Mouse (Mus musculus) adrenal gland, postnatal 36 days (tissue): ENCODE results near the gene Gm4846. TPM values are rescaled to one million over a fixed set of nuclear protein-coding genes. Genes with fewer than 3 reads are reported as not detected.
"Not testable (repeated sequence)": the region's sequence is repeated elsewhere in the genome, so short reads cannot be mapped to it uniquely, and the experiment has no call there.

Source experiments
- DNase-seq, 2 experiments: peaks; one replicate each; pipeline ENCODE4 v3.0.0; 2021; ENCODE audit warnings: mixed read lengths in 1 of 2
- long read RNA-seq, 2 experiments: library from polyadenylated mRNA; stranded (forward); transcript quantifications; one replicate each; pipeline ENCODE4 v2.0.0; 2021; ENCODE audit warnings: borderline sequencing depth in 2 of 2
- total RNA-seq, 2 experiments: library from RNA; stranded (reverse); gene quantifications; 2 replicates each; pipeline ENCODE4 v1.2.3; 2021

Gm4846 gene
- total RNA-seq, result under 1 TPM in 1 of 2 experiments, not detected in 1; 0.17 TPM
- long read RNA-seq, experiment 1, result 0 reads
- long read RNA-seq, experiment 2, result 0 reads

DNA sequence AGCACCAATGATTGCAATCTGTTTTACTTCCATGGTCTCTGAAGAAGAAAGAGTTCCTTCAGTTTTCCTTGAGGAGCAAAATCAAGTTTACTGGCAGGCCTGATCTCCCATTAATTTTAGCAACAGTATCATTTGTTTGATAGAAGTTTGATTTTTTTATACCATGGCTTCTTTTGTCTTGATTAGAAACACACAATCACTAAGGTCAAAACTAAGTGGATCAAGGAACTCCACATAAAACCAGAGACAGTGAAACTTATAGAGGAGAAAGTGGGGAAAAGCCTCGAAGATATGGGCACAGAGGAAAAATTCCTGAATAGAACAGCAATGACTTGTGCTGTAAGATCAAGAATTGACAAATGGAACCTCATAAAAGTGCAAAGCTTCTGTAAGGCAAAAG, at the start of gene Gm4846:
Gene Gm4846, minus strand, starts transcription at position 101 of the 400 bp plus-strand sequence.
- DNase-seq, result not testable (repeated sequence)

DNA sequence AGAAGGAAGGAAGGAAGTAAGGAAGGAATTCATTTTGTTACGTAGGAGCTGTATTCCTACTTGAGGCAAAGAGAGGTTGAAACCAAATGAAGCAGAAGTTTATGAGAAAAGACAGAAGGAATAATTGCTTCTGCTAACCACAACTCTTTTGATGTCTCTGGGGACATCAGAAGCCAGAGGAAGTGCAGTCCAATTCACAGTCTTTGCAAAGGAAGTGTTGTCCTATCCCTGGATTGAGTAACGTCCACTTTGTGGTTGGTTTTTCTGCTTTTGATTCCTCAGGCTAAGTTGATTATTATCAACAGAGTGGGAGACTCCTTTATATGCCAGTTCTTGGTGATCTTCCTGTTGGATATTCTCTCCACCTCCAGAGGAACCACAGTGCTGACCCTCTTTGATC, 34.1 kb upstream of the Gm4846 start:
- not testable (repeated sequence) for DNase-seq

DNA sequence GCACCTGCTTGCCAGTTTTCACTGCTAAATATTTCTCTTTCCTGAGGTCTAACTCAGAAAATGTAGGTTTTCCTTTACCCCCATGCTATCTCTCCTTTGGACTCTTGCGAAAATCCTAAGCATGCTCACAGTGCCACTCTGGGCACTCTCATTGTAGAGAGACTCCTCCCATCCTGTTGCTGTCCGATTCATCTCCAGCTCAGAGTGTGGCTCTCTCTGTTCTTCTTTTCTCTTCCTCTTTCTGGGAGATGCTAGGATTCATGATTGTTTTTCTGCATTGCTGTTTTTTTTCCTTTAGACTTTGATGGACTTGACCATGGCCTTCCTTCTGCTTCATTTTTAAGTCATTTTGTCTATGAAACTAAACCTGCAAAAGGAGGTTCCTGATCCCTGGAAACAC, 27.3 kb upstream of the Gm4846 start:
- not testable (repeated sequence) for DNase-seq

DNA sequence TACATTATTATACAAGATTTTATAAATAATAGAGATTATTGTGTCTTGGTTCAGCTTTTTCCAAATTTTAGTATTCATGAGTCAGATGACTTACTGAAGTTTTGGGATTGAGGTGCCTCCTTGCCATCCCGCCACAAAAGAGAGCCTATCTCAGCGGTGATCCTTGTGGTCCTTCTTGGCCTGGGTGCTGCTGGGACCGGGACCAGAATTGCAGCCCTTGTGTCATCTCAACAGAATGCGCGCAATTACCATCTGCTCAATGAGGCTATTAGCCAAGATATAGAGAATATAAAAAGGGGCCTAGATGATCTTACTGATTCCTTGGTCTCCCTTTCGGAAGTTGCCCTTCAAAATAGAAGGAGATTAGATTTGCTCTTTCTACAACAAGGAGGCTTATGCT, 22.2 kb upstream of the Gm4846 start:
- not testable (repeated sequence) for DNase-seq

DNA sequence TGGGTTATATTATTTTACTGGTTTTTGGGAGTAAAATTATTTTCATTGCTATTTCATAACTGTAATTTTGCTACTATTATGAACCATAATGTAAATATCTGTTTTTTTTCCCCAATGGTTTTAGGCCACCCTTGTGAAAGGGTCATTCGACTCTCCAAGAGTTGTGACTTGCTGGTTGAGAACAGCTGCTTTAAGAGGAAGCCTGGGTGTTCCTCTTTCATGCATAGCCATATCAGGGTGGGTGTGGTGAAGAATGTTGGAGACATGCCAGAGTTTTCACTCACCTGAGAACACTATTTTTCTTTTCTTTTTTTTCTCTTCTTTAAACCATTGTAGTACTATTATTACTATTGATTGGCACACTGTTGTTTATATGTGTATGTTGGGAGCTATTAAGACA, 19.2 kb upstream of the Gm4846 start:
- DNase-seq, result no peak

DNA sequence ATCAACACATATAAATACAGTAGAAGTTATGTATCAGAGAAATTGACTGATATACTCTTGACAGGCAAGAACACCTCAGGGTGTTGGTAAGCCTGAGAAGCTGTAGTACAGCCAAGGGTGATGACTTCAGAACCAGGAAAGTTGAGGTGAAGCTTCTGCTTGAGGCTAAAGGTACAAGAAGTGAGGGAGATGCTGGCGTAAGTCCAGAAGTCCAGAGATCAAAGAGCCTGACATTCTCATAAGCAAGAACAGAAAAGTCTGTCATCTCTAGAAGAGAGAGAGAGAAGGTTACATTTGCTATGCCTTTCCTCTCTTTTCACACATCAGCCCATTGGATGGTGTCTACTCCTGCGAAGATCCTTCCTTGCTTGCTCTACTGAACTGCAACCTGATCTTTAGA, 6.8 kb upstream of the Gm4846 start:
- not testable (repeated sequence) for DNase-seq

DNA sequence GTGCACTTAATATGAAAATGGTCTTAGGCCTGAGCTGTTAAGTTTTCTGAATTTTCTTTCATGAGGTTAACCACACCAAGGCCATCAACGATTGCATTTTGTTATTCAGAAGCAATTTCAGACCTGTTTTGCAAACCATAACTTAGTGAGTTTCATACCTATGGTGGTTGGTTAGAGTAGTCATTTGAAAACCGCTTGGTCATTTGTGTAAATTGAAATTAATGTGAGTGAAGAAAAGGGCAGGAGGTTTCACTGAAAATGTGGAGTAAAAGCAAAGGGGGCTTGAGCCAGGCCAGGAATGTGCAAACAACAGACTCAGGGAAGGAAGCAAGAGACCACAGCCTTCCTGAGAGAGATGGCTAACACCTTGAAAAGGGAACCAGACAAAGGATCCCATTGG, 17.9 kb downstream of the Gm4846 start:
- DNase-seq, result no peak

DNA sequence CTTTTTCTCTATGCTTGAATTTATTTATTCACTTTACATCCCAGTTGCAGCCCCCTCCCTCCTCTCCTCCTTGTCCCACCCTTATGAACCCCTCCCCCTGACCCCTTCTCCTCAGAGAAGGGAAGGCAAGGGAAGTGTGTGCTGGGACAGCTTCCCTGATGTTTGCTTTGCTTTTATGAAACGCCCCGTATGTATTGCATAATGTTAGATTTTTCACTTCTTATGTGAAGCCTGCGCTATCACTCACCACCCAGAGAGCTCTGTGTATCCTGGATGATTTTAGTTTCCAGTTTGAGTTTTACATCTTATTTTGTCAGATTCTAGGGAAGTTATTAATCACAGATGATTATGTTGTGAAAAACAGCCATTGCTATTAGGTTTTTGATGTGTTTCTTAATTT, 30.2 kb downstream of the Gm4846 start:
- no peak for DNase-seq

DNA sequence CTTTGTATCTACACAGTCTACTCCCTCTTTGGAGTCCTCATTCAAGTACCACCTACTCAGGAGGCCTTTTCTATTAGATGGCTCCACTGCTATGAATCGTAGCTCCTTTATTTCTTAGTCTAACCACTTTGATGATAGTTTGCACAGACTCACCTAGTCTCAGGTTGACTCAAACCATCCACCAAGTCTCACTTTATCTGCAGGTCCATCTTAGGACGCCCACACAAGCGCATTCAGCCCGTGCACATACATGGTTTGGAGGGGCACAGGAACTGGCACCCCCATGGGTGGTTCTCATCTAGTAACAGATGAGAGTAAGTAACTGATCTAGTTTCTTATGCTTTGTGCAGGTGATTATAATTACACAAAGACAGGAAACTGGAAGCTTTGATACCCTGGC, 34.8 kb downstream of the Gm4846 start:
- no peak for DNase-seq

DNA sequence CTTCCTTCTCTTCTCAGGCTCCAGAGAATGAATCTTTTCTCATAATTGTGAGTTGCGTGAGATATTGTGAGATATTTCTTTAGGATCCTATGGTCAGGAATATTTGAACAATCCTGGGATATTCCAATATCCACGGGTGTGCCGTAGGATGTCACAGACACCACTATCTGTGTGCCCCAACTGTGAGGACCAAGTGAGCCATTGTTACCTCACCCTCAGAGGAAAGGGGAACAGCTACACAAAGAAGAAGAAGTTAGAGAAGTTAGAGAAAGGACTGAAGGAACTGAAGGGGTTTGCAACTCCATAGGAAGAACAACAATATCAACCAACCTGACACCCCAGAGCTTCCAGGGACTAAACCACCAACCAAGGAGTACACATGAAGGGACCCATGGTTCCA, 55.4 kb downstream of the Gm4846 start:
- DNase-seq, result no peak

DNA sequence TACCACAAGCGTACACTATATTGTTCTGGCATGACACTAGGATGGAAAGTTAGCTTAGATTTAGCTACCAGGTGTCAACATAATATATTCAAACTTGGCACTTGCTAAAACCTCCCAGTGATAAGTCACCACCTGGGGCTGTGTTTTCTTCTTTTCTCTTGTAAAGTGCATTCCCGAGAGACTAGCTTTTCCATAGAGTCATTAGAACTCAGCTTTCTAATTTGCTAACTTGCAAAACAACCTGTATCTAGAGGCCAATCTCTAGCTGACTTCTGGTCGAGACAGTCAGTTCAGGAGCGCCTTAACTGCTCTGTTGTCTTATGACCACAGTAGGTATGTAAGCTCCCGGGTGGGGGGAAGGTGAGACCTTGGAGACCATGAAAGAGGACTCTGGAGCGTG, 58.0 kb downstream of the Gm4846 start:
- no peak for DNase-seq

Other genes starting within 250 kb of the Gm4846 start
- 1 to 10 TPM; 4.1 to 8.0 TPM for gene Ildr2, start 243.4 kb downstream of the Gm4846 start, total RNA-seq
- 10 to 100 TPM; 17.5 to 20.3 TPM for gene Tada1, start 118.5 kb downstream of the Gm4846 start, total RNA-seq
- 10 to 100 TPM; 37.5 to 38.3 TPM for gene Pogk, start 87.7 kb downstream of the Gm4846 start, total RNA-seq
- gene Gm4847, start 150.1 kb upstream of the Gm4846 start, total RNA-seq, result not detected
- not detected for gene Fmo9, start 184.3 kb upstream of the Gm4846 start, total RNA-seq